Mouse (Mus musculus) midbrain, embryonic 10.5 days (tissue): ENCODE measurements around the gene Homer3. TPM values are rescaled to one million over a fixed set of nuclear protein-coding genes. Genes with fewer than 3 reads are reported as not detected.

Experiments
- polyA plus RNA-seq: library from polyadenylated mRNA; unstranded; fragments of >200 nt; fragmentation: Nextera tagmentation; extraction: Ambion mirVana; gene quantifications from 2 replicates; pipeline ENCODE4 v1.2.1, GENCODE M21; 2016

Gene Homer3
- polyA plus RNA-seq, 1 experiment from 2014 or later: 111 TPM

Other genes with a start within 250 kb of the Homer3 start
- gene Mau2, start 240.1 kb upstream of the Homer3 start, polyA plus RNA-seq: 57.2 and 67.4 TPM in 2 replicates
- gene Sugp1, start 240.0 kb upstream of the Homer3 start, polyA plus RNA-seq: 51.9 and 57.7 TPM in 2 replicates
- gene Tm6sf2, start 209.9 kb upstream of the Homer3 start, polyA plus RNA-seq: 0.69 and 1.1 TPM in 2 replicates
- 0.06 and 0.22 TPM in 2 replicates for gene Hapln4, start 199.4 kb upstream of the Homer3 start, polyA plus RNA-seq
- gene Ncan, start 162.0 kb upstream of the Homer3 start, polyA plus RNA-seq: 14.4 and 44.7 TPM in 2 replicates
- 28.4 and 30.7 TPM in 2 replicates for gene Nr2c2ap, start 151.5 kb upstream of the Homer3 start, polyA plus RNA-seq
- 16.1 and 18.1 TPM in 2 replicates for gene Rfxank, start 143.7 kb upstream of the Homer3 start, polyA plus RNA-seq
- gene Borcs8, start 143.3 kb upstream of the Homer3 start, polyA plus RNA-seq: 38.2 and 41.3 TPM in 2 replicates
- gene Mef2b, start 143.1 kb upstream of the Homer3 start, polyA plus RNA-seq: 0.46 and 0.86 TPM in 2 replicates
- 66.1 and 73.4 TPM in 2 replicates for gene Tmem161a, start 110.5 kb upstream of the Homer3 start, polyA plus RNA-seq
- 2.2 and 2.7 TPM in 2 replicates for gene Slc25a42, start 70.5 kb upstream of the Homer3 start, polyA plus RNA-seq
- gene Sugp2, start 48.6 kb upstream of the Homer3 start, polyA plus RNA-seq: 57.6 and 62.4 TPM in 2 replicates
- gene Armc6, start 48.4 kb upstream of the Homer3 start, polyA plus RNA-seq: 35.7 and 38.8 TPM in 2 replicates
- 56.4 and 57.4 TPM in 2 replicates for gene Ddx49, start 19.7 kb downstream of the Homer3 start, polyA plus RNA-seq
- 308 and 311 TPM in 2 replicates for gene Cope, start 19.7 kb downstream of the Homer3 start, polyA plus RNA-seq
- gene Cers1, start 32.9 kb downstream of the Homer3 start, polyA plus RNA-seq: 4.6 and 5.3 TPM in 2 replicates
- gene Gdf1, start 47.0 kb downstream of the Homer3 start, polyA plus RNA-seq: 3.8 and 5.7 TPM in 2 replicates
- gene Upf1, start 70.5 kb downstream of the Homer3 start, polyA plus RNA-seq: 16.8 and 19.1 TPM in 2 replicates
- 0.37 and 0.39 TPM in 2 replicates for gene Comp, start 90.7 kb downstream of the Homer3 start, polyA plus RNA-seq
- gene Crtc1, start 156.8 kb downstream of the Homer3 start, polyA plus RNA-seq: 12.9 and 16.5 TPM in 2 replicates
- 16.9 and 20.7 TPM in 2 replicates for gene Klhl26, start 194.1 kb downstream of the Homer3 start, polyA plus RNA-seq
- gene Tmem59l, start 204.5 kb downstream of the Homer3 start, polyA plus RNA-seq: 7.9 and 8.3 TPM in 2 replicates
- 0.42 and 2.3 TPM in 2 replicates for gene Crlf1, start 210.3 kb downstream of the Homer3 start, polyA plus RNA-seq
- 138 and 140 TPM in 2 replicates for gene Rex1bd, start 223.9 kb downstream of the Homer3 start, polyA plus RNA-seq
- 836 and 881 TPM in 2 replicates for gene Uba52, start 228.0 kb downstream of the Homer3 start, polyA plus RNA-seq
- gene Fkbp8, start 244.9 kb downstream of the Homer3 start, polyA plus RNA-seq: 300 and 314 TPM in 2 replicates
- gene Kxd1, start 245.1 kb downstream of the Homer3 start, polyA plus RNA-seq: 56.5 and 58.8 TPM in 2 replicates